In genomic region chr9:29130717-29131292, GRCm38 (mm10) we compare ENCODE assay signal across 13 mouse cellular contexts.
"Had no signal": no experiment of that assay in that cellular context is flagged by ENCODE, and none has a peak within 500 bp of the region (broad histone marks: within the 10 kb centered on the region; RNA-seq: fewer than 3 reads in every experiment).

No protein-coding gene starts in this region.

- H3K36me3 ChIP-seq: kidney, embryonic 15.5 days; limb, embryonic 15.5 days; liver, embryonic 12.5 days; midbrain, embryonic 10.5 days had no signal

- H3K9ac ChIP-seq: kidney, embryonic 15.5 days; limb, embryonic 15.5 days; liver, embryonic 12.5 days; lung, embryonic 14.5 days had no signal

- H3K4me2 ChIP-seq: kidney, embryonic 15.5 days; limb, embryonic 15.5 days; liver, embryonic 12.5 days; lung, embryonic 14.5 days had no signal

- H3K4me1 ChIP-seq: limb, embryonic 15.5 days; liver, embryonic 12.5 days had no signal

- H3K4me3 ChIP-seq: kidney, embryonic 15.5 days; limb, embryonic 15.5 days; liver, embryonic 12.5 days; midbrain, embryonic 10.5 days had no signal

- H3K27me3 ChIP-seq: kidney, embryonic 15.5 days; limb, embryonic 15.5 days; liver, embryonic 12.5 days had no signal

- ATAC-seq: liver, embryonic 12.5 days had no signal

- H3K9me3 ChIP-seq: kidney, embryonic 15.5 days; limb, embryonic 15.5 days; liver, embryonic 12.5 days had no signal

- H3K27ac ChIP-seq: kidney, embryonic 15.5 days; limb, embryonic 15.5 days; liver, embryonic 12.5 days; midbrain, embryonic 10.5 days; stomach, postnatal 0 days had no signal

- DNase-seq: kidney, adult 2 months; kidney, postnatal 14 days; lung, embryonic 14.5 days; lung, postnatal 10 days; lung, postnatal 4 days; midbrain, embryonic 14.5 days; right cerebral cortex, adult 18-20 months; right cerebral cortex, postnatal 25 days had no signal
